Mouse (Mus musculus) urinary bladder, postnatal 4 days (tissue): ENCODE results near the gene Phb2.

ENCODE experiments used
- DNase-seq, 2 experiments: peaks; one replicate each; pipeline ENCODE4 v3.0.0; 2021 to 2022; ENCODE audit warnings: low spot score in 2 of 2

Gene Phb2

DNA sequence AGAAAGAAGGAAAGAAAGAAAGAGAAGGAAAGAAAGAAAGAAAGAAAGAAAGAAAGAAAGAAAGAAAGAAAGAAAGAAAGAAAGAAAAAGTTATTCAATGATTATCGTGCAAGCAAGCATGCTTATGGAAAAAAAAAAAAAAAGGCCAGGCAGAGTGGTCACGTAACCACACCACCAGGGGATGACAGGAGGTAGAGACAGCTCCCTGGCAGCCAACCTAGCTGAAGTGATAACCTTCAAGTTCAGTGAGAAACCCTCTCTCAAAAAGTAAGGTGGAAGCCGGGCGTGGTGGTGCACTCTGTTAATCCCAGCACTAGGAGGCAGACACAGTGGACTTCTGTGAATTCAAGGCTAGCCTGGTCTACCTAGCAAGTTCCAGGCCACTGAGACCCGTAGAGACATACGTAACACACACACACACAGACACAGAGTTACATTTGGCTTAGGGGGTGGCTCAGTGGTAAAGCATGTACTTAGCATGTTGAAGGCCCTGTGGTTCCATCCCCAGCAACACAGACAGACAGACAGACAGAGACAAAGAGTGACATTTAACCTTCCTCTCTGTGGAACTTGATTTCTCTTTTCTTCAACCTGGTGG is 10.8 kb downstream of the Phb2 start:
- no peak for DNase-seq

DNA sequence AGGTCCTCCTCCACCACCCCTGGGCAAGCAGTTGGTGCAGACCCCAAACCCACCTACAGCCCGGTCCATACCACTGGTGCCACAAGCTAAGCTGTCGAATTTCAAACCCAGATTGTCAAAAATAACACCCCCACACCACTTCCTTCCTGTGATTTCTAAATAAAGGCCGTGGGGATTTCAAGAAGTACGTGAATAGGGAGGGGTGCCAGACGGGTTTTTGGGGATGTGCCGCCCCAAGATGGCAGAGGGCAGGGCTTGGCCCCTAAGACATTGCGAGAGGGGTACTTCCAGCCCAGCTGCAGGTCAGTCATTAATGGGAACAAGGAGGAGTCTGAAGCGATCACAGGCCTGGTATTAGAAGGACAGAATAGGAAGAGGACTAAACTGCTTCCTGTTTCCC is 11.4 kb downstream of the Phb2 start:
- no peak for DNase-seq

DNA sequence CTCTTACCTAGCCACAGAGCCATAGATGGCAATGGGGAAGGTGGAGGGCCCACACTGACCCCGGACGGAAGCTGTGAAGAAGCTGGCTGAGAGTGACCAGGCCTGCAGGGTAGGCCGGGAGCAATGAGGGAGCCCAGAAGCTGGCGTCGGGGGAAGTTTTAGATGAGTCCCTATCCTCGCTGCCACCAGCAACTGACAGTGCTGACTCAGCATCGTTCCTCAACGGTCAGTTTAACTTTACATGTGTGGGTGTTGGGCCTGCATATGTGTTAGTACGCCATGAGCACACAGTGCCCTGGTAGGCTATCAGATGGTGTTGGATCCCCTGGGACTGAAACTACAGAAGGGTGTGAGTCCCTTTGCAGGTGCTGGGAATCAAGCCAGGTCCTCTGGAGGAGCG is 12.3 kb downstream of the Phb2 start:
- DNase-seq = no peak

DNA sequence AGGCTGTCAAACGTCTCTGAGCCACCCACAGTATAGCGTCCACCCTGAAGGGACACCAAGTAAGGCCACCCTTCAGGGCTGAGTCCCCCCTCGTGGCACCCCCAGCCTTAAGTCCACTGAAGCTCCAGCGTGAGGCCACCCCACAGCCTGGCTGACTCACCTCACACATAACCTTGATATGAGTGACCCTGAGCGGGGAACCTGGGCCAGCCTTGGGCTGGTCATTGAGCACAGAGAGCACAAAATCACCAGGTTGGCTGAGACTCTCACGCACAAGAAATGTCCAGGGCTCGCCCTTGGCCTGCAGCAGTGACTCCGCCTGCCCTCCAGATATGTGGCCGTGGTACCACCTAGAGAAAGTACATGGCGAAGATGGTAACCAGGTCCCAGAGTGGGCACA is 16.5 kb downstream of the Phb2 start:
- DNase-seq = no peak

DNA sequence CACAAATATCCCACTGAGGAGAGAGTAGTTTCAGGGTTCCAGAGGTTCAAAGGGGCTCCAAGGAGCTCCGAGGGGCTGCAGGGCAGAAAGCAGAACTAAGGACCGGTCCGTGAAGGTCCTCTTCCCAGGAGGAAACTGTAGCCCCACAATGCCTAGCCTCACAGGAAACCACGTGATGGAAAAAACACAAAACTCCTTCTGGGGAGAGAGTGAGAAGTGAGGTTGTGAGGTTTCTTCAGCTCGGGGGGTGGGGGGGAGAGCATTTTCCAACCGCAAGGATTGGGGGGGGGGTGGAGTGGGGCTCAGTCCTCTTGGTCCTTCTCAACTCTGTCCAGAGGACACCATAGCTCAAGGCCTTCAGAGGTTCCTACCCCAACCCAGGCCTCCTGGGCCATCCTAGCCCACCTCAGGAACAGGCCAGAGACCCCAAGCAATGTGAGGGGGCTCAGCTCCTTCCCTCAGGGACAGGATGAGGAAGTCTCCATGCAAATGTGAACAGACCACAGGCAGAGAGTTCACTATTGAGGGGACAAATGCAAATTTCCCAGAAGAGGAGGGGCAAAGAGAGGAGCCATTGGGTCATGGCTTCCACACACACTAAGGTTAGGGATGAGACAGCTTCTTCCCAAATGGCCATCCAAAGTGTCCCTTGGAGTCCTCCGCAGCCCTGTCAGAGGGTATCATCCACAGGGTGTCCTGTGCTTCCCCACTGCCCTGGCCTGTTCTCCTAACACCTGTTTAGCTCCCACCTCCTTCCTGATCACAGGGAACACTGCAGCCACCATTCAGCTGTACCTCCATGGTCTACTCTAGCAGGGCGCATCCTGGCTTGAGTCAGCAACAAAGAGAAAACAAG is 17.9 kb downstream of the Phb2 start:
- DNase-seq = no peak

DNA sequence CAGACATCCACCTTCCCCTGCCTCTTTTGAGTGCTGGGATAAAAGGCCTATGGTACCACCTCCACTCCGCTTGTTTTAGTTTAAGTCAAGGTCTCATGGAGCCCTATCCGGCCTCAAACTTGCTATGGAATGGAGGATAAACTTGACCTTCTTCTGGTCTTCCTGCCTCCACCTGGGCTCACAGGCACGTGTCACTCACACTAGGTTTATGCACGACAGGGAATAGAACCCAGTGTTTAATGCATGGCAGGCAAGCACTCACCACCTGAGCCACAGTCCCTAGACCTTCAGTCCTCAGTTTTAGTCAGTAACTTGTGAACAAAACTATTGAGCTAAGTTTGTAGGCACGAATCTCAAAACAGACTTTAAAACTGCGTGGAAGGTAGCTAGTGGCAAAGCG is 18.9 kb downstream of the Phb2 start:
- DNase-seq = no peak

DNA sequence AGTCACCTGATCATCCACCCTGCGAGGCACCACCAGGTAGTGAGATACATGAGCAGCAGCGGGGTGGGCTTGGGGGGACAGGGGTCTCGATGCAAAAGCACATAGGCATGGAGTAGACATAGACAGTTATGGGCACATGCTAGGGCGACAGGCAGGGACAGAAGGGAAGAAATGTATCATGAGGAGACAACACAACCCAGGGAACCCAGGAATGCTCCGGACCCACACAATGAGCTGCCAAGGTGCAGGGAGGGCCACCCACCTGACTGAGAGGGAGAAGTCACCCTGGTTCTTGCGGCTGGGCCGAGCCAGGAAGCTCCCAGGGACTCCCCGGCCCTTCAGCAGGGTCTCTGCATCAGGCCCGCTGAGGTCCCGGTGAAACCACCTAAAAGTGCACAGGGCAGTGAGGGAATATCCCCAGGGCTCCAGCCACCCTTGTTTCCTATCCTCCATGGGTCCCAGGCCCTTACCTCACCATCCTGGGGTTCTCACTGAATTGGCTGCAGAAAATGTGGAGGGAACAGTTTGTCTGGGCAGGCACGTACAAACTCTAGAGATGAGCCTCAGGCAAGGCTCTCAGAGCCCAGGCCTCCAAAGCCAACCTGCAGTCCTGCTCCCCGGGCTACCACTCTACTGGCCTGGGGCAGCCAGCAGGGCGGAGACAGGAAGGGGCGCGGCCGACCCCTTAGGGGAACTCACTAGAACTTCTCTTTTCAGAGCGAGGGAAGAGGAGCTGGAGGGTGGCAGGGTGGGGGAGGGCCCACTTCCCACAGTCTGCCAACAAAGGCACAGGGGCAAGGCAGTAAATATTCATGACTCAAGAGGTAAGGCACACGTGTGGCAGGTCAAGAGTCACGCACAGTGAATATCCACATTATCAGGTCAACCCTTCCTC is 20.6 kb downstream of the Phb2 start:
- DNase-seq = no peak

DNA sequence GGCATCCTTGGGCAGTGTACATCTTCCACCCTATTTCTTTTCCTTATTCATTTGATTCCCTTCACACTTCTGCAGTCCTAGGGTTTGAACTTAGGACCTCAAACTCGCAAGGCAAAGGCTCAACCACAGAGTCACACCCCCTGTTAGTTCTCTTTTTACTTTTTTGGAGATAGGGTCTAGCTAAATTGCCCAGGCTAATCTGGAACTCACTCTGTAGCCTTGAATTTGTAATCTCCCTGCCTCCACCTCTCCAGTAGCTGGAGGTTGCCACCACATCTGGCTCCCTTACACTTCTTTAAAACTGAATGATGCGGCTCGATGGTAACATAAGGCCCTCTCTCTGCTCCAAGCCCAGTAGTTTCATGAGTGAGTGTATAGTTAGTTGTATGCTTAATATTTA is 22.3 kb downstream of the Phb2 start:
- no peak for DNase-seq

DNA sequence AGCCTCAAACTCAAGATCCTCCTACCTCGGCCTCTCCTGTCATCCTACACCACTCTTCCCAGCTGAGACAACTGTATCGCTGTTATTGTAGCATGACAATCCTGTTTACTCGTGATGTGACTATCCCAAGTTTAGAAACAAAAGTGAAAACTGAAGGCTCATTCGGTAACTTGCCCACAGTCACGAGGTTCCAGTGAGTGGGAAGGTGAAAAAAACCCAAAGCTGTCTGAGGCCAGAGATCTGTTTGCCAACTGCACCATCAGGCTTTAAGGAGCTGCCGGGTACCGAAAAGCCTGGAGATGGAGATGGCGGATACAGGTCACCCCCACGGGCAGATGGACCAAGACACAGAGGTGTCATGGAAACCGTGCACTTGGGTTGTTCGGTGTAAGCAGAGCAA is 24.9 kb downstream of the Phb2 start:
- DNase-seq = no peak

DNA sequence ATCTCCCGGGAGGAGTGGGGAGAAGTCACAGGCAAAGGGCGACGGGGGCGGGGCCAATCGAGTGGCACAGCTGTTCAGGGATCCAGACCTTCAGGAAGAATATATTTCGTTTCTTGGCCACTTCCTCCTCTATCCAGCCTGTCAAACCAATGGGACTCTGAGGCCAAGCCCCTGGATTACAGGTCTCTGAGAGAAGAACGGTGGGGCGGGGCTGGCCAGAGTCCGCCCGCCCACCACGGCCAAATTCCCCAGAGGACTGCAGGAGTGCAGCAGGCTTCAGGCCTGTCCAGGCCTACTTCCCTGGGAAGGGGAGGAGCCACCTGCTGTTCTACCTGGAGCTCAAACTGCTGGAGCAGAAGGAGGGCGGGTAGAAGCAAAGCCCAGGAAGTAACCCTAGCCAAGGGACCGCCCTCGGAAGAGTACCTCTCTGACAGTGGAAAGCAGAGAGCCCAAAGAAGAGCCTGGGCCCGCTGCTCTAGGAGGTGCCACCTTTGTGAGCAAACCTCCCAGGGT is 26.4 kb downstream of the Phb2 start, which contains the start of gene Ptpn6:
TSS of gene Ptpn6 (minus strand) at position 204 of the 513 bp plus-strand sequence.
- DNase-seq = peak in 1 of 2 experiments; percentile 70

DNA sequence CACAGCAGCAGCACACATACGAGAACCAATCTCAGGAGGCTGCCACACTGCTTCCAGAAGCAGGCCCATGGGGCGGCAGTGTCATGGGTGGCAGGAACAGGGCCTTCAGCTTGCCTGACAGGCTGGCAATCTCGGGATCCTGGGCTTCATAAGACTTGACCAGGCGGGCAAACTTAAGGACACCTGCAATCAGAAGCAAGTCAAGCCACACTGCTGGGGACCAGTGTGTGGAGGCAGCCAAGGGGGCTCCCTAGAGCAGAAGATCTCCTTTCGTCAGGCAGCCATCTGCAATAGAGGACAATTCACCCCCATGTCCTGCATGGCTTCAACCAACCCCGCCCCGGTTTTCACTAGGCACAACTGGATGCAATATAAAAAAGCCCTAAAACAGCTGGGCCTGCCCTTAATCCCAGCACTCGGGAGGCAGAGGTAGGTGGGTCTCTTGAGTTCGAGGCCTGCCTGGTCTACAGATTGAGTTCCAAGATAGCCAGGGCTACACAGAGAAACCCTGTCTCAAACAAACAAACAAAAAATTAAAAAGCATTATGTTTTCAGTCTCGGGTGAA is 27.2 kb downstream of the Phb2 start:
- DNase-seq = no peak

DNA sequence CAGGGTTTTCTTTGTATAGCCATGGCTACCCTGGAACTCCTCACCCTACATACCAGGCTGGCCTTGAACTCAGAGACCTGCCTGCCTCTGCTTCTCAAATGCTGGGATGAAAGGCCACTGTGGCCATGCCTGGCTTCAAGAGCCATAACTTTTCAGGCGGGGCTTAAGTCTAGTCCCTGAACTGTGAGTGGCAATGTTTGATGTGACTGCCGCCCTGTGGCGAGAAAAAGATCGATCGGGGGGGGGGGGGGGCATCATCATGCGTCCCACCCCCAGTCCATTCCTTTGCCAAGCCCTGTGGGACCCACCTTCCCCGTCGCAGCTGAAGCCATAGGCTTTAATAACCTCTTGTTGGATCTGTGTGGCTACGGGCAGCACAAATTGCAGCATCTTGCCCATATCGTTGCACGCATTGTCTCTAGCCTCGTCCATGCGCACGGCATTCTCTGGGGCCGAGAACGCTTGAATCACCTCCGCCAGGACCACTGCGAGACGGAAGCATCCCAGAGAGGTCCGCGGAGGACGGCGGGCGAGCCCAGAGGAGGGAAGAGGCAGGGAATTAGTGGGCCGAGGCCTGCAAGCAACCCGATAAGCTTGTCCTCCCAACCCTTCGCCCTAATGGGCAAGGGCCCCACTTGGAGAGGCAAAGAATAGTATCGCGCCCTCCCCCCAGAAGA is 28.2 kb downstream of the Phb2 start:
- no peak for DNase-seq

DNA sequence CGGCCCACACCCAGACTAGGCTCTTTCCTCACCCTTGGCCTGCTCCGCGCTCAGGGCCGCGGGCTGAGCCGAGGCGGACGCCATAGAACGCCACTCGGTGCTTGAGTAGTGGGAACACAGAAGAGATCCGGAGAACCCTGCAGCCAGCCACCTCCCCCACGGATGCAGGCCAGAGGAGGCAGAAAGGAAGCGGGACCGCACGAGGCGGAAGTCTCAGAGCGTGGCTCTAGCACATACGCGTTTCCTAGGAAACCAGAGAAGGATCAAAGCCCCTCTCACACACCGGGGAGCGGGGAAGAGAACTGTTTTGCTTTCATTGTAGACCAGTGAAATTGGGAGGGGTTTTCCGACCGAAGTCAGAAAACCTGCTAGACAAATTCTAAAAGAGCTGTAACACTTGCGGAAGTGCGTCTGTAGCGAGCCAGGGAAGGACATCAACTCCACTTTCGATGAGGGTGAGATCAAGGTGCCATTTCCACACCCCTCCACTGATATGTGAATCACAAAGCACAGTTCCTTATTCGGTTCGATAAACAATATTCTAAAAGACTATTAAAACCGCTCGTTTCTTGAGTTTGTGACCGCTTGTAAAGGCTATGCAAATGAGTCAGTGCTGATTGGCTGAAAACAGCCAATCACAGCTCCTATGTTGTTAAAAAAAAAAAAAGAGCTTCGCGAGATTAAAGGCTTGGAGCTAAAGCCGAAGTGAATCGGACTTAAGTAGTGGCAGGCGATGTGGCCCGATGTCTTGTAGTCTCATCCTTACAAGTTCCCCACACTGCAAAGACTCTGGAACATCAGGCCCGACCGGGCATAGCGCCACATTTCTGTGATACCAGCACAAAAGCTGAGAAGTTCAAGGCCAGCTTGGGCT is 29.0 kb downstream of the Phb2 start, which contains the start of gene Grcc10:
TSS of gene Grcc10 (minus strand) at position 487 of the 874 bp plus-strand sequence.
- DNase-seq = peak; percentile 86 to 88

DNA sequence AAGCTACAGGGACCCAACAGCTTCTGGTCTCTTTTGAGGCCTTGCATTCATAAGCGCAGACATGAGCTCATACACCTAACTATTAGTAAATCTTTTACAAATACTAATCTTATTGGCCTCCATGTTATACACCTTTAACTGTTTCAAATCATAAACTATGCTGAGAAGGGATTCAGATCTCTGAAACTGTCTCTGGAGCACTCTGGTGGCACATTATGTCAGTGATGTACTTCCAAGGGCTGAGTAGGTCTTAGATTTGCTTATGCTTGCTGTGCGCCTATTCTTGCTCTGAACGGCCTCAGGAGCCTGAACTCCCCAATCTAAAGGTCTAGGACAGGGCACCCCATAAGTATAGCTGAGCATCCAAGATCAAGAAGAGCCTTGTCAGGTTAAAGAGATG is 29.7 kb downstream of the Phb2 start:
- DNase-seq = no peak

DNA sequence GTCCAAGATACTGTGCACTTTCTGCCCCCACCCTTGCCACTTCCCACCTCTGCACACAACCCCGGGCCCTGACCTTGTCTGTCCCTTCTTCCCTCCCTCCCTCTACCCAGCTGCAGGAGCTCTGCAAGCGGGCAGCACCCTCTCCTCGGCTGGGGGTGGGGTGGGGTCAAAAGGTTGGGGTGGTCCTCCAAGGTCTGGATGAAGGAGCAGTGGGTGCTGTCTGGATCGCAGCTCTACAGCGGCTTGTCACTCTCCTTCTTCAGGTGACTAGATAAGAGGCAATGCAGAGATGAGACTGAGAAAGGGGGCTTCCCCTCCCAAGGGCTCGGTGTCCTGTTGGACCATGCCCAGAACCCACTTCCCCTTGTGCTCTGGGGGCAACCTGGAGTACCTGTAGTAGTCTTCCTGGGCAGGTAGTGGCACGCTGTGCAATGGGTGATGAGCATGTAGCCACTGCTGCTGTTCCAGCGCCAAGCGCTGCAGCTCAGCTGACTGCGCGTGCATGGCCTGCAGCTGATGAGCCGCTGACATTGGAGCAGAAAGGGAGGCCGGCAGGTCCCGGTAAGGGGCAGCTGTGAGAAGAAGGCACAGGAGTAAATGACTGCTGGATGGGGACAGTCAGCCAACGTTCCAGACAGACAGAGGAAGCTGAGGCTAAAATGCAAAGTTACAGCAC is 30.8 kb downstream of the Phb2 start:
- DNase-seq = no peak

DNA sequence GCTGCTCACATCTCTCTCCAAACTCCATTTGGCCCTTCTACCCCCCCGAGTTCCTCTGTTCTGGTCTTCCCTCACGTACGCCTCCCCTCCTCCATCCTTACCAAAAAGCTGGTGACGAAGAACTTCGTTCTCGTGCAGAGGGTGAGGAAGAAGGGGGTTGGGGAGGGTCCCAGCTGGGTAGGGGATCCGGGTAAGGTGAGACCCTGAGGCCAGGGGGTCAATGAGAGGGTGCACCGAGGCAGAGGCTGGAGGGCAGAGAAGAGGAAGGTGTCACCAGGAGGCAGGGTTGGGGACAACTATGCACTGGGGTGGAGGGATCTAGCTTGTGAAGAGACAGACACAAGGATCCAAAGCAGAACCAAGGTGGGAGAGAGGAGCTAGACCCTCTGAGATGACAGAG is 31.5 kb downstream of the Phb2 start:
- no peak for DNase-seq

DNA sequence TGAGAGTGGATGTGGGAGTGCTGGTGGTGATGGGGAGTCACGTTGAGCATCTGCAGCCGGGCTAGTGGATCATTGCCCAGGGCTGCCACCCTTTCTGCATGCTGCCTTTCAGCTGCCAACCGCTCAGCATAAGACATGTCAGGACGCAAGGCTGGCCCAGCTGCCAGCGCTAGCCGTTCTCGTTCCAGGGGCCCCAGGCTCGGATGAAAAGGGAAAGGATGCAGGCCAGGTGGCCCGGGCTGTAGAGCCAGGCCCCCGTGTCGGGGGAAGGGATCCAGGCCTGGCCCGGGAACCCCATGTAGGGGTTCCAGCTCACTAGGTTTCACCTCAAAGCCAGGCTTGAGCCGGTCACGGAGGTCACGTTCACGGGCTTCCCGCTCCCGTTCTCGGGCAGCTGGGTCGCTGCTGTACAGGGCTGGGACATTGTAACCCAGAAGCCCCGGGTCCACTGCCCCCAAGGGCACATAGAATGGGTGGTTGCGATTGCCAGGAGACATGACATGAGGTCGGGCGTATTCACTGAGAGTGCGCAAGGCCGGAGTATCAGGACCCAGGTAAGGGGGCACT is 32.7 kb downstream of the Phb2 start:
- no peak for DNase-seq

DNA sequence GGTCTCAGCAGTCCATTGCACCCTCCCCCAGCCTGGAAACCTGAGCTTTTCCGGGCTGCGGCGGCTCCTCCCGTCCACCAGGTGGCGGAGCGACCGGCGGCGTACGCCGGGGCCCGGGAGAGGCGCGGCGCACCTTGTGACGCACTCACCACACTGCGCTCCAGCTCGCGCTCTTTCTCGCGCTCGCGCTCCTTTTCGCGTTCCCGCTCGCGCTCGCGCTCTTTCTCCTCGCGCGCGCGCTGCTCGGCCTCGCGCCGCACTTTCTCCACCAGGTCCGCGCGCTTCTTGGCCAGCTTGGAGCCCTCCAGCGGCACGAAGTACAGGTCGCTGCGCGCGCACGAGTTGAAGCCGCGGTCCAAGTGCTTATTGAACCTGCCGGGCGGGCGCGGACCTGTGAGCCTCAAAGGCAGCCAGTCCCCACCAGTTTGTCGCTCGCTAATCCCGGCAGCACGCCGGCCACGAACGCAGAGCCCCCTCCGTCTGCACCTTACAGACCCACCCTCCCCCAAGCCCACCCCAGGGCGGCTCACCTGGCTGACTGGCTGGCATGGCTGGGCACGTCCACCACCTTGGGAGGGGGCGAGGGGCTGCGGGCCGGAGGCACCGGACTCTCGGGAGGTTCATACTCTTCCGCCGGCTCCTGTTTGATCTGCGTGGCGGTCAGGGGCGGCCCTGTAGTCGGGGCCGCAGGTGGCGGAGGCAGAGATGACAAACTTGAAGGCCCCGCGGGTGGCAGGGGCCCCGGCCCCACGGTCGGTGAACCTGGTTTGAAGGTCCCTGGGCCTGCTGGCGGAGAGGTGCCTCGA is 33.6 kb downstream of the Phb2 start:
- peak; percentile 93 to 94 for DNase-seq

DNA sequence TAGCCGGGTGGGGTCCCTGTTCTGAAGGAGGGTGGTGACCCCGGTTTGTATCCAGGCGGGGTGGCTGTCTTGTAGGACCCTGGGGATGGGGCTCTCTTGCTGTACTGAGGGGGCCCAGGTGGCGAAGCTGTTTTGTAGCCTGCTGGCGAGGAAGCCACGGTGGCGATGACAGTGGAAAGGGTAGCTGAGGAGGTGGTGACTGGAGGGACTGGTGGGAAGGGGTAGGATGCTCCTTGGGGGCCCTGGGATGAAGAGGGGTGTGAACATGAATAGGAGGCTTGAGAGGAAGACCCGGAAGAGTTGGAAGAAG is 34.1 kb downstream of the Phb2 start:
- no peak for DNase-seq
